Mouse (Mus musculus) heart, embryonic 10.5 days (tissue): Measurements from ENCODE around the gene Sp6. TPM values are rescaled to one million over a fixed set of nuclear protein-coding genes. Genes with fewer than 3 reads are reported as not detected.
A peak's percentile ranks its signal among the peaks of the same experiment; 100 is the strongest.

Experiments
- DNase-seq: peaks from one replicate; pipeline ENCODE4 v3.0.0-alpha.2; 2017; ENCODE audit warnings: low spot score
- H3K27ac ChIP-seq: fragments of 300-500 bp; sonication (generic); 2 replicates; pipeline ENCODE4 v1.5.1; 2016; ENCODE audit warnings: mild to moderate bottlenecking
- H3K27me3 ChIP-seq: fragments of 300-500 bp; sonication (generic); 2 replicates; pipeline ENCODE4 v1.6.1; 2016; ENCODE audit warnings: mild to moderate bottlenecking; ENCODE audit not compliant: poor library complexity, insufficient read depth, severe bottlenecking
- H3K36me3 ChIP-seq: fragments of 300-500 bp; sonication (generic); 2 replicates; pipeline ENCODE4 v1.6.1; 2016; ENCODE audit warnings: mild to moderate bottlenecking, moderate library complexity
- H3K4me1 ChIP-seq: fragments of 300-500 bp; sonication (generic); 2 replicates; pipeline ENCODE4 v1.6.1; 2016; ENCODE audit warnings: mild to moderate bottlenecking
- H3K4me3 ChIP-seq: fragments of 300-500 bp; sonication (generic); 2 replicates; pipeline ENCODE4 v1.5.1; 2016; ENCODE audit warnings: mild to moderate bottlenecking, moderate library complexity
- H3K9me3 ChIP-seq: fragments of 300-500 bp; sonication (generic); 2 replicates; pipeline ENCODE4 v1.6.1; 2016; ENCODE audit warnings: mild to moderate bottlenecking, moderate library complexity
- WGBS: fragments of 180-500 bp; shearing (Covaris S2); methylation state at CpG from one replicate; pipeline ENCODE4 v1.1.7; 2016; 5-methylcytosine and 5-hydroxymethylcytosine counted together
- polyA plus RNA-seq: library from polyadenylated mRNA; unstranded; fragments of >200 nt; fragmentation: Nextera tagmentation; extraction: Ambion mirVana; gene quantifications from 2 replicates; pipeline ENCODE4 v1.2.1, GENCODE M21; 2016

Gene Sp6
- polyA plus RNA-seq, 1 experiment from 2014 or later, result 2.3 TPM

- peaks cover 85% of the 10 kb centered on the region for H3K27me3 ChIP-seq
- no peak for DNase-seq
- H3K4me1 ChIP-seq, result peaks cover 34% of the 10 kb centered on the region
- H3K36me3 ChIP-seq, result no peaks in the 10 kb centered on the region
- no peaks in the 10 kb centered on the region for H3K9me3 ChIP-seq
- peak overlapping the region; percentile 40 for H3K4me3 ChIP-seq
- peak overlapping the region; percentile 59 for H3K27ac ChIP-seq
- WGBS, result 7% methylated on average over 31 of the region's 31 CpGs
Measured at GRCm38 (mm10) chr11:96987873-96988655, 25.1 kb upstream of the Sp6 start.

GRCm38 (mm10) chr11:96991501-96991900 is 21.7 kb upstream of the Sp6 start:
- H3K27me3 ChIP-seq, result peaks cover 85% of the 10 kb centered on the region
- H3K27ac ChIP-seq, result no peak overlapping the region; the same call in 1 of the 2 replicates
- no peaks in the 10 kb centered on the region for H3K9me3 ChIP-seq
- 67% methylated on average over 5 of the region's 5 CpGs for WGBS
- peaks cover 48% of the 10 kb centered on the region for H3K4me1 ChIP-seq
- H3K4me3 ChIP-seq, result no peak overlapping the region
- no peaks in the 10 kb centered on the region for H3K36me3 ChIP-seq
- DNase-seq, result no peak

DNA sequence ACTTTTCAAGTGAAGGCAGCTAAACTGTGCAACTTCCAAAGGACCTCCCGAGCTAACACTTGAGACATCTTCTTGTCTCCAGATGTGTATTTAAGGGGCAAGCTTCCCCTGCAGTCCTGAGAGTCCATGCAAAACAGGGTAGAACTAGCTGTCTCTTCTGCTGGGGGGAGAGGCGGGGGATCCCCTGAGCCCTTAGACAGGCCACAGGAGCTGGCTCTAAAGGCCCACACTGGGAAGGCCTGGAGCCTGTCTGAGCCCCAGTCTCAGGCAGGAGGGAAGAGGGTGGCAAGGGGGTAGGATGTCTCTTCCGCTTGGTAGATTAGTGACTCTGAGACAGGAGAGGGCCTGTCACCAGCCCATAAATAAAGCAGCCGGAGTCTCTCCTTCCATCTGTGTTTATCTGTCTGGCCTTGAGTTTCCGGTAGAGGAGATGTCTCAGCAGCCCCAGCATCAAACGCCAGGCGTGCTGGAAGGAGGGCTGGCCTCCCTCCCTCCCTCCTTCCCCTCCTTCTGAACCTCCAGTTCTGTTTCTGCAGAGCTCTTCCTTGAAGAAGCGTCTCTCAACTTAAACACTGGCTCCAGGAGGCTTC is 20.4 kb upstream of the Sp6 start:
- H3K4me3 ChIP-seq, result 0 out of 2 replicates have a peak overlapping the region, but pooled peaks have one; percentile 12
- no peaks in the 10 kb centered on the region for H3K36me3 ChIP-seq
- peaks cover 85% of the 10 kb centered on the region for H3K27me3 ChIP-seq
- H3K9me3 ChIP-seq, result no peaks in the 10 kb centered on the region
- 16% methylated on average over 8 of the region's 8 CpGs for WGBS
- H3K4me1 ChIP-seq, result peaks cover 53% of the 10 kb centered on the region
- H3K27ac ChIP-seq, result peak overlapping the region; percentile 62; the same call in 1 of the 2 replicates
- DNase-seq, result no peak

GRCm38 (mm10) chr11:96995031-96995430 is 18.2 kb upstream of the Sp6 start:
- DNase-seq, result no peak
- H3K36me3 ChIP-seq, result no peaks in the 10 kb centered on the region
- H3K9me3 ChIP-seq, result no peaks in the 10 kb centered on the region

DNA sequence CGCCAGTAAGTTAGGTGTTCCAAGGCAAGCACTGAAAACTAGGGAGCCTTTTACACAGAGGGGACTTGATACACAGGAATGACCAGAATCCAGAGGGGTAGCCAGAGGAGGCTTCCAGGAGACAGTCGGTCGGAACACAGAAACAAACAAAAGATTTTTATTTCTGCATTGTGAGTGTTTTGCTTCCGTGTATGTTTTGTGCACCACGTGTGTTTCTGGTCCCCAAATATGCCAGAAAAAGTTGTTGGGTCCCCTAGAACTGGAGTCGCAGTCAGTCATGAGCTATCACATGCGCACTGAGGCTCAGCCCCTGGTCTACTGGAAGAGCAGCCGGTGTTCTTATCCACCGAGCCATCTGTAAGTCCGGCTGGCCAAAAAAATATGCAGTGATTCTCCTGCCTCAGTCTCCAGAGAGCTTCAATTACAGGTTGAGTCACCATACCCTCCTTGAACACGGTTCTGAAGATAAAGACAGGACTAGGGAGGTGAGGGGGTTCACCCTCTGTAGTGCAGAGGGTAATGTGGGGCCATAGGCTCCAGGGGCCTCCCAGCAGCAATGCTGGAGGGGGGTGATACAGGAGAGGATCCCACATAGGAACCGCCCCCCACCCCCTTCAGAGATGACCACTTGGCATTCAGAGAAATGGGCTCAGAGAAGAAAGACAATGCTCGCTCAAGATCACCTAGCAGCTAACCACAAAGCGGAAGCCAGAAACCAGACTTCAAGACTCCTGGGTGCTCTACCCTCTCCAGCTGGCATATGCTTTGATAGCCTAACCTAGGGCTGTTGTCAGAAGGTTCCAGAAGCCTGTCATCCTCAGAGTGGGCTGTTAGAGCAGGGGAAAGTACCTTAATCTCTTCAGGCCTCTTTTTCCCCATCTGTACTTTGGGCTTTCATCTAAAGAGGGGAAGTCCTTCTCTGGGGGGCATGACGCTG is 17.1 kb upstream of the Sp6 start:
- peaks cover 50% of the 10 kb centered on the region for H3K4me1 ChIP-seq
- H3K27ac ChIP-seq, result peak overlapping the region; percentile 80; the same call in 1 of the 2 replicates
- DNase-seq, result no peak
- H3K4me3 ChIP-seq, result no peak overlapping the region
- no peaks in the 10 kb centered on the region for H3K36me3 ChIP-seq
- no peaks in the 10 kb centered on the region for H3K9me3 ChIP-seq
- 62% methylated on average over 15 of the region's 15 CpGs for WGBS
- peaks cover 92% of the 10 kb centered on the region for H3K27me3 ChIP-seq

More at GRCm38 (mm10) chr11:96995031-96995430, 18.2 kb upstream of the Sp6 start:
- peaks cover 47% of the 10 kb centered on the region for H3K4me1 ChIP-seq
- H3K27me3 ChIP-seq, result peaks cover 86% of the 10 kb centered on the region
- H3K27ac ChIP-seq, result peak overlapping the region; percentile 7; the same call in 1 of the 2 replicates
- no peak overlapping the region for H3K4me3 ChIP-seq
- WGBS, result 23% methylated on average over 5 of the region's 5 CpGs

DNA sequence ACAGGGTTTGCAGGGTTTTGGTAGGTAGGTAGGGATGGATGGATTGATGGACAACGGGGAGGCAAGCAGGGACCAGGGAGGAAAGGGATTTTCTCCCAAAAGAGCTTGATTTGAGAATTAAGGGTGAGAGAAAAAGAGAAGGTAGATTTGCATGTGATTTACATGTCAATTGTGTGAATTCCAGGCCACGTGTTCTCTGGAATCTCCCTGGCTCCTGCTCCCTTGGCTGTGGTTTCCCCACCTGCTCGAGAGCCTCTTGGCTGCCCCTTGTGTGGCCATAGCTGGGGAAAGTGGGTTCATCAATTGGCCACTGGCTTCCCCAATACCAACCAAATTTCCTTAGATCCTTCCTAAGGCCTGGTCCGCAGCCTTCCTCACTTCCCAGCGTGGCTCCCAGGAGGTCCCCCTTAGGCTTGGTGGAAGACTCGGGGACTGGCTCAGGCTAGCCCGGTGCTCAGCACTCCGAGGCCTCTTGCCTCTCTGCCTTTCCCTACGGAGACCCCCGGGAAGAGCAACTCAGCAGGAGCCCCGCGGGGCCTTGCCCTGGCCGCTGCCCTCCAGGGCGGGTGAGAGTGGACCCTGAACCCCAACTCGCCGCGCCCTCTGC is 16.3 kb upstream of the Sp6 start:
- Histone ChIP-seq H3K27me3 (peaks cover 92% of the 10 kb centered on the region), H3K27ac (peak overlapping the region; percentile 80), H3K4me1 (peaks cover 42% of the 10 kb centered on the region), H3K9me3 (no peaks in the 10 kb centered on the region), H3K4me3 (peak overlapping the region; percentile 56), H3K36me3 (no peaks in the 10 kb centered on the region)
- WGBS, result 11% methylated on average over 17 of the region's 17 CpGs
- DNase-seq, result no peak

DNA sequence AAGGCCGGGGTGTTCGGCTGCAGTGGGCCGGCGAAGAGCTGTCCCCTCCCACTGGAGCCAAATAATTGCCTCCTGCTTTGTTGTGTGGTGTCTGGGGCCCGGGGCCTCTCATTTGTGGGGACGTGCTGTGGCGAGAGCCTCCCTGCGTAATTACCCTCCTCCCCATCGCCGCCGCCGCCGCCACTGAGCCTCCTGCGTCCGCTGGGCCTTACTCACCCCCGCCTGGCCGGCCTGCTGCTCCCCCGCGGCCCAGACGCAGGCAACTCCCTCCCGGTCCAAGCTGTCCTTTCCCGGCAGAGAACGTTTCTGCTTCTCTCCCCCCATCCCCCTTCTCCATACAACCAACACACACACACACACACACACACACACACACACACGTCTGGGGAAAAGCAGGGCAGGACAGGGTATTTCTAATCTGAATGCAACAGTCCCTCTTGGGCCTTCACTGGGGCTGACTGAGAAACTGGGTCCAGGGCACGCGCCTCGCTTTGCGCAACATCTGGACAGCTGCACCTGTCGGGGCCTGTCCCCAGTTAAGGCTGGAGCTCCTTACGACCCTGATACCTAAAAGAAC is 15.7 kb upstream of the Sp6 start:
- Histone ChIP-seq H3K4me1 (peaks cover 36% of the 10 kb centered on the region), H3K27me3 (peaks cover 98% of the 10 kb centered on the region), H3K4me3 (peak overlapping the region; percentile 56), H3K27ac (peak overlapping the region; percentile 80), H3K9me3 (no peaks in the 10 kb centered on the region), H3K36me3 (no peaks in the 10 kb centered on the region)
- 5% methylated on average over 30 of the region's 30 CpGs for WGBS
- DNase-seq, result no peak

- H3K4me1 ChIP-seq, result peaks cover 17% of the 10 kb centered on the region
- 39% methylated on average over 5 of the region's 5 CpGs for WGBS
- no peaks in the 10 kb centered on the region for H3K9me3 ChIP-seq
- DNase-seq, result no peak
- no peak overlapping the region for H3K27ac ChIP-seq
- H3K4me3 ChIP-seq, result no peak overlapping the region
- H3K36me3 ChIP-seq, result no peaks in the 10 kb centered on the region
- H3K27me3 ChIP-seq, result peaks cover 83% of the 10 kb centered on the region
Measured at GRCm38 (mm10) chr11:97003170-97003569, 10.0 kb upstream of the Sp6 start.

- Histone ChIP-seq H3K27ac (no peak overlapping the region), H3K36me3 (no peaks in the 10 kb centered on the region), H3K4me3 (no peak overlapping the region), H3K27me3 (peaks cover 83% of the 10 kb centered on the region), H3K9me3 (no peaks in the 10 kb centered on the region), H3K4me1 (peaks cover 20% of the 10 kb centered on the region)
- 49% methylated on average over 9 of the region's 9 CpGs for WGBS
- DNase-seq, result no peak
Measured at GRCm38 (mm10) chr11:97007093-97007794, 6.0 kb upstream of the Sp6 start.

GRCm38 (mm10) chr11:97009198-97009790 is 3.9 kb upstream of the Sp6 start:
- Histone ChIP-seq H3K4me1 (peaks cover 20% of the 10 kb centered on the region), H3K27me3 (peaks cover 83% of the 10 kb centered on the region), H3K27ac (no peak overlapping the region), H3K36me3 (no peaks in the 10 kb centered on the region), H3K4me3 (no peak overlapping the region), H3K9me3 (no peaks in the 10 kb centered on the region)
- WGBS, result 19% methylated on average over 8 of the region's 8 CpGs
- no peak for DNase-seq
